10 mouse cellular contexts compared by ENCODE assay signal in the genomic region with DNA sequence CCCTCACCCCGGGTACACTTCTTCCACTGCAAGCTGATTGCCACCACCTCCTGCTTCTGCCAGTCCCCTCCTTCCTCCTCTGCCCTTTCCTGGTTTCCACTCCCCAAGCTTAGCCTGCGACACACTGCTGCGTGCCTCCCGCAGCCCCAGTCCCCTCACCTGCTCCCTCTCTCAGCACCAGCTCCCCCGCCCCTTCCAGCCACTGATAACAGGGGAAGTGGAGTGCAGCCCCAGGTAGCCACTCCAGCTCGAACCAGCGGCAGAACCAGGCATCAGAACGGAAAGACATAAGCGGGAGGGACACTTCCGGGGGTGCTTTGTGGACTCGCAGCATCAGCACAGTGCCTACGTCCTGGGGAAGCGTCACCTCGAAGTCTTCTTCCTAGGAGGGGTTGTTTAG. TPM values are rescaled to one million over a fixed set of nuclear protein-coding genes. Genes with fewer than 3 reads are reported as not detected.
DNase-seq lines count a peak whose midpoint lies in the region; ATAC-seq and TF ChIP-seq lines count a peak whose summit lies in the region.
"Had no signal": no experiment of that assay in that cellular context is flagged by ENCODE, and none has a peak within 500 bp of the region (broad histone marks: within the 10 kb centered on the region; RNA-seq: fewer than 3 reads in every experiment).

No protein-coding gene starts in this region.

- H3K4me1 ChIP-seq in spleen, adult 2 months (ENCODE audit: control insufficient read depth, insufficient read depth, insufficient read length) = no peaks in the 10 kb centered on the region
- peaks cover 5% of the 10 kb centered on the region; the same call in 1 of the 2 replicates for H3K4me1 ChIP-seq in intestine, embryonic 16.5 days (ENCODE audit: control insufficient read depth, insufficient read depth, low read length)
- no peaks in the 10 kb centered on the region for H3K4me1 ChIP-seq in small intestine, adult 2 months (ENCODE audit: control insufficient read depth, insufficient read depth, insufficient read length, low read length)

- peak overlapping the region; percentile 2; the same call in 1 of the 2 replicates for H3K4me3 ChIP-seq in spleen, adult 2 months (ENCODE audit: extremely low read depth, insufficient read depth, insufficient read length)
- peak overlapping the region; percentile 31 for H3K4me3 ChIP-seq in intestine, embryonic 16.5 days (ENCODE audit: low read length)
- peak overlapping the region; percentile 11 for H3K4me3 ChIP-seq in small intestine, adult 2 months (ENCODE audit: low read depth, low read length)

- no peak overlapping the region for H3K27ac ChIP-seq in spleen, adult 2 months (ENCODE audit: insufficient read depth, low read length)
- H3K27ac ChIP-seq in intestine, embryonic 16.5 days (ENCODE audit: low read length) = no peak overlapping the region
- no peak overlapping the region for H3K27ac ChIP-seq in small intestine, adult 2 months (ENCODE audit: insufficient read depth, low read depth, low read length)

- 1% methylated on average over 14 of the region's 14 CpGs for WGBS in spleen, adult 2 months
- WGBS in intestine, embryonic 16.5 days = under 1% methylated on average over 14 of the region's 14 CpGs
- 1% methylated on average over 14 of the region's 14 CpGs for WGBS in small intestine, adult 2 months

- peak; percentile 18 to 27 for DNase-seq in cerebellum, postnatal 14 days
- no peak for DNase-seq in cerebellum, adult 11-12 months
- DNase-seq in spleen, adult 2 months (ENCODE audit: low read depth in 1 of 2, low spot score in 2 of 2) = no peak
- DNase-seq in spleen, adult 18-20 months = no peak
- DNase-seq in gastrocnemius, postnatal 14 days = no peak

- intact Hi-C loops in gastrocnemius, postnatal 14 days (cut with DNase I; ENCODE audit: low total_unique reads) = loop anchor here (5.0 kb wide), 1 partner anchor 35 kb away; no protein-coding TSS in a partner anchor

- H3K9me3 ChIP-seq in intestine, embryonic 16.5 days (ENCODE audit: control insufficient read depth, low read length) = no peaks in the 10 kb centered on the region

- TF ChIP-seq POLR2A in spleen, adult 2 months (IDR thresholded peaks at IDR 0.05; ENCODE audit: low read depth, low read length) = no peak
- no peak for TF ChIP-seq POLR2A in small intestine, adult 2 months (IDR thresholded peaks at IDR 0.05; ENCODE audit: low read depth, low read length)

- no peak; the same call in 1 of the 2 replicates for ATAC-seq in intestine, embryonic 16.5 days
- no peak; the same call in 1 of the 2 replicates for ATAC-seq in cerebellum, adult (ENCODE audit: insufficient number of reproducible peaks, low FRiP score, low TSS enrichment)

- H3K4me2 ChIP-seq in intestine, embryonic 16.5 days (ENCODE audit: low read depth, low read length) = peak overlapping the region; percentile 47

- peak overlapping the region; percentile 27; the same call in 1 of the 2 replicates for H3K9ac ChIP-seq in intestine, embryonic 16.5 days (ENCODE audit: low read depth, low read length)

- peaks cover 4% of the 10 kb centered on the region for H3K27me3 ChIP-seq in spleen, adult 2 months (ENCODE audit: control insufficient read depth, insufficient read depth, low read length)
- H3K27me3 ChIP-seq in intestine, embryonic 16.5 days (replicated peaks; ENCODE audit: control insufficient read depth, insufficient read depth, low read length) = peaks cover 11% of the 10 kb centered on the region
- H3K27me3 ChIP-seq in small intestine, adult 2 months (ENCODE audit: control insufficient read depth, insufficient read depth, low read length) = peaks cover 17% of the 10 kb centered on the region

- H3K36me3 ChIP-seq in spleen, adult 2 months (ENCODE audit: control insufficient read depth, insufficient read depth, low read length) = no peaks in the 10 kb centered on the region
- no peaks in the 10 kb centered on the region for H3K36me3 ChIP-seq in intestine, embryonic 16.5 days (ENCODE audit: control insufficient read depth, insufficient read depth, low read length)
- no peaks in the 10 kb centered on the region for H3K36me3 ChIP-seq in small intestine, adult 2 months (ENCODE audit: control insufficient read depth, insufficient read depth, low read length)

- TF ChIP-seq CTCF in spleen, adult 2 months (IDR thresholded peaks at IDR 0.05; ENCODE audit: extremely low read depth, insufficient read depth, insufficient read length, insufficient replicate concordance) = no peak
- no peak for TF ChIP-seq CTCF in small intestine, adult 2 months (IDR thresholded peaks at IDR 0.05; ENCODE audit: extremely low read depth, insufficient read length, insufficient replicate concordance, low read depth, low read length)

RNA-seq across cellular contexts. Expression of a gene that starts 0.4 kb away (rescaled TPM):
- 0.12 and 0.18 TPM in 2 replicates for polyA plus RNA-seq in spleen, adult 2 months (2012; rRNA removed)
- 0.13 and 0.15 TPM in 2 replicates for polyA plus RNA-seq in intestine, embryonic 16.5 days (2015; fragmentation: Nextera tagmentation; extraction: Ambion mirVana)
- polyA plus RNA-seq in small intestine, adult 2 months (2012; rRNA removed) = 0.15 TPM in 1 of 2 replicates, not detected in the other
- not detected for total RNA-seq in gastrocnemius, postnatal 14 days (2021)
- polyA plus RNA-seq: gonadal fat pad, adult 2 months had no signal

RNA-seq across cellular contexts. Expression of a gene that starts 39.6 kb away (rescaled TPM):
- polyA plus RNA-seq in spleen, adult 2 months (2012; rRNA removed) = 0.02 and 0.04 TPM in 2 replicates
- polyA plus RNA-seq in intestine, embryonic 16.5 days (2015; fragmentation: Nextera tagmentation; extraction: Ambion mirVana) = 0.02 and 0.07 TPM in 2 replicates
- polyA plus RNA-seq in small intestine, adult 2 months (2012; rRNA removed) = not detected in 2 replicates
- total RNA-seq in gastrocnemius, postnatal 14 days (2021) = not detected
- polyA plus RNA-seq: C2C12 had no signal

RNA-seq across cellular contexts. Expression of a gene that starts 40.4 kb away (rescaled TPM):
- not detected in 2 replicates for polyA plus RNA-seq in spleen, adult 2 months (2012; rRNA removed)
- polyA plus RNA-seq in intestine, embryonic 16.5 days (2015; fragmentation: Nextera tagmentation; extraction: Ambion mirVana) = 0.33 and 0.38 TPM in 2 replicates
- not detected in 2 replicates for polyA plus RNA-seq in small intestine, adult 2 months (2012; rRNA removed)
- not detected for total RNA-seq in gastrocnemius, postnatal 14 days (2021)
- polyA plus RNA-seq: C2C12; gonadal fat pad, adult 2 months had no signal

Comparison
In these comparisons a context has a peak if more than half of its experiments do, and no peak if none do; other contexts are left out.
1. DNase-seq: peak in cerebellum, postnatal 14 days (2 of 2); none in cerebellum, adult 11-12 months (single experiment), spleen, adult 2 months (0 of 2), spleen, adult 18-20 months (0 of 2) and gastrocnemius, postnatal 14 days (single experiment).
2. Peak in every context shown above with its lines, with median percentiles within 50 percentile points of each other: H3K4me3 ChIP-seq.